19 mouse cellular contexts compared by ENCODE assay signal in genomic region chr1:87798306-87798705, GRCm38 (mm10). TPM values are rescaled to one million over a fixed set of nuclear protein-coding genes. Genes with fewer than 3 reads are reported as not detected.
A peak's percentile ranks its signal among the peaks of the same experiment; 100 is the strongest.
DNase-seq lines count a peak whose midpoint lies in the region; ATAC-seq lines count a peak whose summit lies in the region.
"Had no signal": no experiment of that assay in that cellular context is flagged by ENCODE, and none has a peak within 500 bp of the region (broad histone marks: within the 10 kb centered on the region; RNA-seq: fewer than 3 reads in every experiment).

No protein-coding gene starts in this region.

- intact Hi-C loops in gastrocnemius, postnatal 14 days (cut with DNase I; ENCODE audit: low total_unique reads): no loop called here

- H3K4me2 ChIP-seq in hindbrain, embryonic 16.5 days (ENCODE audit: low read length): no peak overlapping the region
- H3K4me2 ChIP-seq: heart, embryonic 12.5 days; stomach, embryonic 15.5 days had no signal

- no peak overlapping the region for H3K27ac ChIP-seq in hindbrain, embryonic 16.5 days (ENCODE audit: low read depth, low read length)
- H3K27ac ChIP-seq: limb, embryonic 10.5 days; stomach, embryonic 15.5 days had no signal

- H3K36me3 ChIP-seq in hindbrain, embryonic 16.5 days (ENCODE audit: control insufficient read depth, insufficient read depth, low read length): no peaks in the 10 kb centered on the region; the same call in 1 of the 2 replicates
- H3K36me3 ChIP-seq: stomach, embryonic 15.5 days had no signal

- 88% methylated on average over 2 of the region's 2 CpGs for WGBS in hindbrain, embryonic 16.5 days

- no peak overlapping the region for H3K9ac ChIP-seq in hindbrain, embryonic 16.5 days (ENCODE audit: low read depth, low read length)
- H3K9ac ChIP-seq: heart, embryonic 12.5 days; stomach, embryonic 15.5 days had no signal

- no peak for ATAC-seq in hindbrain, embryonic 16.5 days
- ATAC-seq: CD4-positive, CD25-positive, alpha-beta regulatory T cell, adult 4 months; intestine, embryonic 16.5 days had no signal

- H3K9me3 ChIP-seq in hindbrain, embryonic 16.5 days (ENCODE audit: control insufficient read depth, low read length): no peaks in the 10 kb centered on the region
- H3K9me3 ChIP-seq: heart, embryonic 12.5 days; limb, embryonic 10.5 days; megakaryocyte, embryonic 14.5 days; stomach, embryonic 15.5 days had no signal

- H3K4me1 ChIP-seq in hindbrain, embryonic 16.5 days (ENCODE audit: control insufficient read depth, insufficient read depth, low read depth, low read length): no peaks in the 10 kb centered on the region
- H3K4me1 ChIP-seq: heart, embryonic 12.5 days; limb, embryonic 10.5 days; stomach, embryonic 15.5 days had no signal

- H3K27me3 ChIP-seq in hindbrain, embryonic 16.5 days (replicated peaks; ENCODE audit: control insufficient read depth, insufficient read depth, low read length): no peaks in the 10 kb centered on the region
- H3K27me3 ChIP-seq: heart, embryonic 12.5 days; megakaryocyte, embryonic 14.5 days; stomach, embryonic 15.5 days had no signal

- peak; percentile 47 for DNase-seq in layer of hippocampus, adult 11-12 months (ENCODE audit: low spot score)
- no peak for DNase-seq in layer of hippocampus, postnatal 25 days (ENCODE audit: extremely low spot score in 1 of 2, low spot score in 1 of 2)
- peak; percentile 95 for DNase-seq in adipocyte (ENCODE audit: low spot score)
- peak; percentile 80 for DNase-seq in brain, adult 2 months (ENCODE audit: low read depth, low spot score)
- DNase-seq in layer of hippocampus, adult 8-10 months (ENCODE audit: low spot score in 2 of 2): peak; percentile 57 to 59
- no peak for DNase-seq in gastrocnemius, postnatal 14 days
- DNase-seq: kidney, postnatal 14 days; lung, adult 18-20 months; right cerebral cortex, postnatal 4 days; thymus, postnatal 4 days had no signal

- H3K4me3 ChIP-seq in hindbrain, embryonic 16.5 days (ENCODE audit: low read length): no peak overlapping the region
- H3K4me3 ChIP-seq: erythroblast, embryonic 14.5 days; heart, embryonic 12.5 days; limb, embryonic 10.5 days; megakaryocyte, embryonic 14.5 days; myocyte; stomach, embryonic 15.5 days had no signal

RNA-seq across cellular contexts. Expression of gene Sag, which starts 5.2 kb away (rescaled TPM):
- total RNA-seq in layer of hippocampus, postnatal 25 days (2021): 1 to 10 TPM; 1.3 to 2.5 TPM
- total RNA-seq in layer of hippocampus, adult 8-10 months (2022): 1 to 10 TPM; 1.9 to 4.0 (median 2.6) TPM
- 1.7 TPM in 2 replicates for polyA plus RNA-seq in hindbrain, embryonic 16.5 days (2015; fragmentation: Nextera tagmentation; extraction: Ambion mirVana)
- total RNA-seq in gastrocnemius, postnatal 14 days (2021): under 1 TPM; 0.13 to 0.14 TPM
- polyA plus RNA-seq: erythroblast, embryonic 14.5 days had no signal

RNA-seq across cellular contexts. Expression of gene Atg16l1, which starts 42.6 kb away (rescaled TPM):
- 10 to 100 TPM; 51.5 to 70.2 TPM for total RNA-seq in layer of hippocampus, postnatal 25 days (2021)
- total RNA-seq in layer of hippocampus, adult 8-10 months (2022): 10 to 100 TPM; 62.3 to 87.6 (median 69.5) TPM
- polyA plus RNA-seq in hindbrain, embryonic 16.5 days (2015; fragmentation: Nextera tagmentation; extraction: Ambion mirVana): 71.6 and 74.2 TPM in 2 replicates
- 10 to 100 TPM; 14.2 to 14.9 TPM for total RNA-seq in gastrocnemius, postnatal 14 days (2021)

RNA-seq across cellular contexts. Expression of gene Dgkd, which starts 54.8 kb away (rescaled TPM):
- total RNA-seq in layer of hippocampus, postnatal 25 days (2021): 100 to 1,000 TPM; 105 to 129 TPM
- total RNA-seq in layer of hippocampus, adult 8-10 months (2022): 100 to 1,000 TPM; 102 to 113 (median 110) TPM
- 40.4 and 42.8 TPM in 2 replicates for polyA plus RNA-seq in hindbrain, embryonic 16.5 days (2015; fragmentation: Nextera tagmentation; extraction: Ambion mirVana)
- 10 to 100 TPM; 37.7 to 39.9 TPM for total RNA-seq in gastrocnemius, postnatal 14 days (2021)

Comparison
In these comparisons a context has a peak if more than half of its experiments do, and no peak if none do; other contexts are left out.
1. DNase-seq: peak in layer of hippocampus, adult 11-12 months (single experiment), adipocyte (single experiment), brain, adult 2 months (single experiment) and layer of hippocampus, adult 8-10 months (2 of 2); none in layer of hippocampus, postnatal 25 days (0 of 2) and gastrocnemius, postnatal 14 days (single experiment).